Mouse (Mus musculus) cortical plate, adult 2 months (tissue): ENCODE measurements around the gene Cdc42se2.

Experiments used
- CTCF ChIP-seq: fragments of 200-500 bp; IDR thresholded peaks from 2 replicates; pipeline ENCODE4 v1.5.1; 2011; ENCODE audit warnings: mild to moderate bottlenecking, control low read depth, low read length; ENCODE audit not compliant: insufficient read depth; ENCODE audit errors: extremely low read depth
- POLR2A ChIP-seq: fragments of 200-500 bp; IDR thresholded peaks from 2 replicates; pipeline ENCODE4 v1.6.1; 2011; ENCODE audit warnings: mild to moderate bottlenecking, low read length, control low read depth; ENCODE audit not compliant: insufficient read depth; ENCODE audit errors: extremely low read depth

- no peak for TF ChIP-seq CTCF
- TF ChIP-seq POLR2A: no peak
These were observed 65.4 kb downstream of the Cdc42se2 start for GRCm38 (mm10) chr11:54722057-54722456.
